Mouse (Mus musculus): ENCODE data around the gene Nme4. TPM values are rescaled to one million over a fixed set of nuclear protein-coding genes. Genes with fewer than 3 reads are reported as not detected.
"Not testable (repeated sequence)": the region's sequence is repeated elsewhere in the genome, so short reads cannot be mapped to it uniquely, and the experiment has no call there.

The Nme4 gene
- polyA plus RNA-seq, 1 experiment from 2014 or later = 103 TPM

- peaks cover 75% of the 10 kb centered on the region for H3K27me3 ChIP-seq
- 26% methylated on average over 4 of the region's 4 CpGs for WGBS
Measured at GRCm38 (mm10) chr17:26111722-26112121, 16.3 kb upstream of the Nme4 start.

DNA sequence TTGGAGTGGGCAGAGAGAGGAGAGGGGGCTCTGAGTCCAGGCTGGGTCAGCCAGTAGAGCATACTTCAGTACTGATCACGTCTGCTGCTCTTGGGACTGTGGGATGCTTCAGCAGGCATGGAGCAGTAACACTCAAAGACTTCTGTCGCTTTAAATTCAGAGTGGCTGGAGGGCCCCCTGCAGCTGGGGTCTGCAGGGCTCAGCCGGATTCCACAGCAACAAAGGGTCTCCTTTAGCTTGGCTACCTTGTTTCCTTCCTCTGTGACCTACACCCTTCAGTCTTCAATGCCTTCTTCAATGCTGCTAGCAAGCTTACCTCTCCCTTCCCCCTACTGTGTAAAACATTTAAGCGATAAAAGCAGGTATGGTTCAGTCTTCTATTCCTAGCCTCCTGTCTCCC, 15.6 kb upstream of the Nme4 start:
- ATAC-seq (replicated peaks; ENCODE audit: low FRiP score) = no peak
- 8% methylated on average over 4 of the region's 4 CpGs for WGBS
- peaks cover 68% of the 10 kb centered on the region for H3K27me3 ChIP-seq
- H3K4me1 ChIP-seq = peaks cover 34% of the 10 kb centered on the region
- no peak overlapping the region for H3K27ac ChIP-seq
- no peaks in the 10 kb centered on the region for H3K36me3 ChIP-seq
- H3K9me3 ChIP-seq (replicated peaks) = no peaks in the 10 kb centered on the region
- no peak overlapping the region for H3K4me2 ChIP-seq
- no peak overlapping the region for H3K9ac ChIP-seq
- no peak overlapping the region for H3K4me3 ChIP-seq (replicated peaks)

More at GRCm38 (mm10) chr17:26111722-26112121, 16.3 kb upstream of the Nme4 start:
- H3K4me2 ChIP-seq = no peak overlapping the region
- H3K9ac ChIP-seq = no peak overlapping the region
- H3K9me3 ChIP-seq (replicated peaks) = no peaks in the 10 kb centered on the region
- ATAC-seq (replicated peaks; ENCODE audit: low FRiP score) = no peak
- no peaks in the 10 kb centered on the region for H3K36me3 ChIP-seq
- H3K4me1 ChIP-seq = peaks cover 41% of the 10 kb centered on the region
- no peak overlapping the region for H3K4me3 ChIP-seq (replicated peaks)
- no peak overlapping the region for H3K27ac ChIP-seq

DNA sequence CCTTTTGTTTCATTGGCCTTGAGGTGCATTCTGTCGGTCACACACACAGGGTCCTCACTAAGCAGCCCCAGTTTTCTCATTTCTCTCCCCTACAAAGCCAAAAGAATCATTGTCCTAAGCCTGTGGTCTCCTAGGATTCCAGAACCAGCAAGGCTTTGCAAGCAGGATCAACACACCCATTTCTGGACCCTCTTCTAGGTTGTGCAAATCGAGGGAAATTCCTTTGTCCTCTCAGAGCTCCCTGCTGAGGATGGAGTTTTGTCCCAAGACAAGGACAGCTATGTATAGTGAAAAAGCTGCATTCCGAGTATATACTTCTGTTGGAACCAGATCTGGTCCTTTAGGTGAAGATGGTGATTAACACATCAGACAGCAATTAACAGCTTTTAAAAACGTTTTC, 14.8 kb upstream of the Nme4 start:
- H3K4me1 ChIP-seq = peaks cover 25% of the 10 kb centered on the region
- H3K4me2 ChIP-seq = no peak overlapping the region
- H3K9ac ChIP-seq = no peak overlapping the region
- WGBS = 32% methylated on average over 4 of the region's 4 CpGs
- H3K4me3 ChIP-seq (replicated peaks) = no peak overlapping the region
- H3K9me3 ChIP-seq (replicated peaks) = no peaks in the 10 kb centered on the region
- H3K36me3 ChIP-seq = no peaks in the 10 kb centered on the region
- no peak for ATAC-seq (replicated peaks; ENCODE audit: low FRiP score)
- H3K27me3 ChIP-seq = peaks cover 59% of the 10 kb centered on the region
- H3K27ac ChIP-seq = no peak overlapping the region

- Histone ChIP-seq H3K4me1 (peaks cover 4% of the 10 kb centered on the region), H3K4me3 (replicated peaks) (no peak overlapping the region), H3K36me3 (no peaks in the 10 kb centered on the region), H3K27ac (no peak overlapping the region), H3K9me3 (replicated peaks) (no peaks in the 10 kb centered on the region), H3K27me3 (peaks cover 14% of the 10 kb centered on the region), H3K4me2 (no peak overlapping the region), H3K9ac (no peak overlapping the region)
- 56% methylated on average over 3 of the region's 4 CpGs for WGBS
- no peak for ATAC-seq (replicated peaks; ENCODE audit: low FRiP score)
Measured at GRCm38 (mm10) chr17:26105619-26106018, 10.2 kb upstream of the Nme4 start.

- H3K4me2 ChIP-seq = no peak overlapping the region
Measured at GRCm38 (mm10) chr17:26101478-26101877, 6.1 kb upstream of the Nme4 start.

GRCm38 (mm10) chr17:26100166-26100565, 4.8 kb upstream of the Nme4 start:
- Histone ChIP-seq H3K9me3 (replicated peaks) (no peaks in the 10 kb centered on the region), H3K4me1 (peaks cover 8% of the 10 kb centered on the region), H3K4me2 (no peak overlapping the region), H3K36me3 (no peaks in the 10 kb centered on the region), H3K27ac (no peak overlapping the region), H3K4me3 (replicated peaks) (no peak overlapping the region), H3K27me3 (no peaks in the 10 kb centered on the region), H3K9ac (no peak overlapping the region)
- WGBS = 45% methylated on average over 2 of the region's 2 CpGs
- ATAC-seq (replicated peaks; ENCODE audit: low FRiP score) = no peak

More at GRCm38 (mm10) chr17:26101478-26101877, 6.1 kb upstream of the Nme4 start:
- WGBS = 25% methylated on average over 4 of the region's 4 CpGs
- Histone ChIP-seq H3K27ac (no peak overlapping the region), H3K27me3 (no peaks in the 10 kb centered on the region), H3K9ac (no peak overlapping the region), H3K36me3 (no peaks in the 10 kb centered on the region), H3K4me1 (0 out of 2 replicates have a peak, but pooled peaks cover 3% of the 10 kb centered on the region), H3K9me3 (replicated peaks) (no peaks in the 10 kb centered on the region), H3K4me3 (replicated peaks) (no peak overlapping the region)
- peak; percentile 71 for ATAC-seq (replicated peaks; ENCODE audit: low FRiP score)

DNA sequence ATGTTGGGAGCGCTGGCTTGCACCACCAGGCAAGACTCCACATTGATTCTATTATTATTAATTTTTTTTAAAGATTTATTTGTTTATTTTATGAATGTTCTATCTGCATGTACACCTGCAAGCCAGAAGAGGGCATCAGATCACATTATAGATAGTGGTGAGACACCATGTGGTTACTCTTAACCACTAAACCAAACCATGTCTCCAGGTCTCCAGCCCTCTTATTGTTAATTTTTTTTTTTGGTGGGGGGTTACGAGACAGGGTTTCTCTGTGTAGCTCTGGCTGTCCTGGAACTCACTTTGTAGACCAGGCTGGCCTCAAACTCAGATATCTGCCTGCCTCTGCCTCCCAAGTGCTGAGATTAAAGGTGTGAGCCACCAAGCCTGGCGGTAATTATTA, 3.9 kb upstream of the Nme4 start:
- not testable (repeated sequence) for ATAC-seq (replicated peaks; ENCODE audit: low FRiP score); H3K9me3 ChIP-seq (replicated peaks); H3K27ac ChIP-seq; H3K27me3 ChIP-seq; H3K4me3 ChIP-seq (replicated peaks); H3K36me3 ChIP-seq; H3K9ac ChIP-seq; H3K4me2 ChIP-seq
- 70% methylated on average over 3 of the region's 3 CpGs for WGBS
- H3K4me1 ChIP-seq = peaks cover 14% of the 10 kb centered on the region

GRCm38 (mm10) chr17:26098461-26098860, 3.1 kb upstream of the Nme4 start:
- H3K27ac ChIP-seq = no peak overlapping the region
- H3K4me3 ChIP-seq (replicated peaks) = no peak overlapping the region
- ATAC-seq (replicated peaks; ENCODE audit: low FRiP score) = no peak
- H3K4me2 ChIP-seq = no peak overlapping the region
- H3K36me3 ChIP-seq = 0 out of 2 replicates have a peak, but pooled peaks cover 3% of the 10 kb centered on the region
- H3K9me3 ChIP-seq (replicated peaks) = no peaks in the 10 kb centered on the region
- H3K27me3 ChIP-seq = no peaks in the 10 kb centered on the region
- no peak overlapping the region for H3K9ac ChIP-seq
- WGBS = 93% methylated on average over 7 of the region's 7 CpGs
- peaks cover 17% of the 10 kb centered on the region for H3K4me1 ChIP-seq

DNA sequence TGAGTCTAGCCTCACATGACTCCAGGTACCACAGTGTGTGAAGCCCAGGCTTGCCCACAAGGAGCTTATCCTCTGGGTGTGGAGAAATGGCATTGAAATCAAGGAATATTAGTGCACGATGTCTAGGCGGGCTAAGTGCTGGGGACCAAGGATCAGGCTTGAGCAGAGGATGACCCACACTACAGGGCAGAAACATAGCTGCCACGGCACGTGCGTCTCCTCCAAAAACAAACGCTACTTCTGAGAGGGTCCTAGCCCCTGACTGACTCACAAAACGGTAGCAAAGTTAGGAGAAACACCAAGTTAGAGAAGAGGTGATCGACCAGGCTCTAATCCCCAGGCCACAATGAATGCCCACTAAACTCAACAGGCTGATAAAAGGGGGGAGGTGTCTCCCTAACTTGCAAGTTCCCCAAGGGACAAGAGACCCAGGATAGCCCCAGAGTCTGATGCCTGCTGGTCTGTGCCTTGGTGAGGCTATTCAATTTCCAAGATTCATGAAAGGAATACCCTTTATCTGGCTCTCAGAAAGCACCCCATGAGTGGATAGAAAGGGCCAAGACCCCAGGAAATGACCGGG, 781 bp downstream of the Nme4 start:
- peak overlapping the region; percentile 60 for H3K9ac ChIP-seq
- peak overlapping the region; percentile 84 for H3K27ac ChIP-seq
- peak overlapping the region; percentile 88 for H3K4me2 ChIP-seq
- no peaks in the 10 kb centered on the region for H3K9me3 ChIP-seq (replicated peaks)
- no peak for ATAC-seq (replicated peaks; ENCODE audit: low FRiP score)
- H3K4me3 ChIP-seq (replicated peaks) = peak overlapping the region; percentile 65
- peaks cover 18% of the 10 kb centered on the region for H3K4me1 ChIP-seq
- peaks cover 19% of the 10 kb centered on the region for H3K36me3 ChIP-seq
- WGBS = 22% methylated on average over 9 of the region's 9 CpGs
- H3K27me3 ChIP-seq = no peaks in the 10 kb centered on the region

- Histone ChIP-seq H3K9me3 (replicated peaks) (no peaks in the 10 kb centered on the region), H3K27ac (peak within 1 kb of the TSS; percentile 94), H3K4me3 (replicated peaks) (peak within 1 kb of the TSS; percentile 66), H3K9ac (peak within 1 kb of the TSS; percentile 65), H3K4me1 (peaks cover 21% of the 10 kb centered on the region), H3K36me3 (peaks cover 35% of the 10 kb centered on the region), H3K27me3 (no peaks in the 10 kb centered on the region), H3K4me2 (peak within 1 kb of the TSS; percentile 86)
- WGBS = under 1% methylated on average over 32 of the region's 32 CpGs
- ATAC-seq (replicated peaks; ENCODE audit: low FRiP score) = peak; percentile 93
Measured at GRCm38 (mm10) chr17:26089905-26090632, 5.3 kb downstream of the Nme4 start, which contains the start of gene Decr2. Decr2 (minus strand) TSS chr17:26090337.

DNA sequence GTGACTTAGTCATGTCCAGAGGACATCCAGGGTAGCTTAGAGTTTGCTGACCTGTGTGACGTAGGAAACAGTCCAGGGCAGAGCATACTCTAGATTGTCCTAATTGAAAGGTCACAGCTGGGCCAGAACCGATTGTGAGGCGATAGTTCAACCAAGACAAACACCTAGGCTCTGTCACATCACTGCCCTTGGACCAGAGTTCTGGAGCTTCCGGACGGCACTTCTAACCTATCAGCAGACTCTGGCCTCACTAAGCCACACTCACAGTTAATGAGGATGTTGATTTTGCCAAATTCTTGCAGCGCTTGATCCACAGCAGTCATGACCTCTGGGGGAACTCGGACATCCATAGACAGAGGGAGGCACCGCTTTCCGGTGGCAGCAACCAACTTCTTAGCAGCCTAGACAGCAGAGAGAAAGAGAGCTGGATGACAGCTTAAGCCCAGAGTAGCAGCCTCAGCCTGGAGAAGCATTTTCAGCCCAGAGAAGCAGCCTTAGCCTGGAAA, 8.3 kb downstream of the Nme4 start:
- no peak overlapping the region for H3K4me3 ChIP-seq (replicated peaks)

DNA sequence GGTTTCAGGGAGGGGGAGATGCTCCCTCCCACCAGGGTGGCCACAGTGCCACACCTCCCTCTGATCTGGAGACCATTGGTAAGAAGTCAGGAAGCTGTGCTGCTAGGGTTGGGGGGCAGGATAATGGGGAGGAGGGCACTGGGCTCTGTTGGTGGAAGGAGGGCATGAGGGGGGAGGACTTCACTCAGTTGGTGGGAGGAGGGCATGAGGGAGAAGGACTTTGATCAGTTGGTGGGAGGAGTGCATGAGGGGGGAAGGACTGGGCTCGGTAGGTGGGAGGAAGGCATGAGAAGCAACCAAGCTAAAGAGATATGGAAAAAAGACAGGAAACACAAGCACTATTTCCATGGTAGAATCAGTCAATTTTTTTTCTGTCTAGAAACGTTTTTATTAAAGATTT, 14.5 kb downstream of the Nme4 start:
- H3K4me2 ChIP-seq = no peak overlapping the region
- peaks cover 29% of the 10 kb centered on the region for H3K36me3 ChIP-seq
- no peak overlapping the region for H3K4me3 ChIP-seq (replicated peaks)
- H3K4me1 ChIP-seq = peaks cover 7% of the 10 kb centered on the region; the same call in 1 of the 2 replicates
- no peaks in the 10 kb centered on the region for H3K27me3 ChIP-seq
- WGBS = 28% methylated on average over 2 of the region's 2 CpGs
- H3K9me3 ChIP-seq (replicated peaks) = no peaks in the 10 kb centered on the region
- peak; percentile 12; the same call in 1 of the 2 replicates for ATAC-seq (replicated peaks; ENCODE audit: low FRiP score)
- H3K27ac ChIP-seq = no peak overlapping the region
- H3K9ac ChIP-seq = no peak overlapping the region

More for the DNA sequence above, 8.3 kb downstream of the Nme4 start:
- no peaks in the 10 kb centered on the region for H3K9me3 ChIP-seq (replicated peaks)
- ATAC-seq (replicated peaks; ENCODE audit: low FRiP score) = no peak
- no peaks in the 10 kb centered on the region for H3K27me3 ChIP-seq
- peaks cover 40% of the 10 kb centered on the region for H3K36me3 ChIP-seq
- no peak overlapping the region for H3K4me2 ChIP-seq
- 83% methylated on average over 9 of the region's 9 CpGs for WGBS
- no peak overlapping the region for H3K9ac ChIP-seq
- peaks cover 11% of the 10 kb centered on the region for H3K4me1 ChIP-seq
- H3K27ac ChIP-seq = no peak overlapping the region

Data from kidney, embryonic 15.5 days (tissue).